Mouse (Mus musculus) embryonic facial prominence, embryonic 13.5 days (tissue): Measurements from ENCODE around the gene Fscn1. TPM values are rescaled to one million over a fixed set of nuclear protein-coding genes. Genes with fewer than 3 reads are reported as not detected.

Experiments
- ATAC-seq: fragments of 200-750 bp; cut with Nextera tagmentation; 2 replicates; pipeline ENCODE4 v1.8.0; 2017; ENCODE audit warnings: low read depth; ENCODE audit not compliant: insufficient number of reproducible peaks, insufficient read depth, low FRiP score, low TSS enrichment
- H3K27ac ChIP-seq: fragments of 300-500 bp; sonication (generic); 2 replicates; pipeline ENCODE4 v1.5.1; 2015; ENCODE audit warnings: moderate library complexity, mild to moderate bottlenecking, inconsistent platforms
- H3K27me3 ChIP-seq: fragments of 300-500 bp; sonication (generic); 2 replicates; pipeline ENCODE4 v1.6.1; 2015; ENCODE audit warnings: mild to moderate bottlenecking, inconsistent platforms
- H3K36me3 ChIP-seq: fragments of 300-500 bp; sonication (generic); 2 replicates; pipeline ENCODE4 v1.6.1; 2015; ENCODE audit warnings: mild to moderate bottlenecking, inconsistent platforms
- H3K4me1 ChIP-seq: fragments of 300-500 bp; sonication (generic); 2 replicates; pipeline ENCODE4 v1.6.1; 2015; ENCODE audit warnings: inconsistent platforms
- H3K4me2 ChIP-seq: fragments of 300-500 bp; sonication (generic); 2 replicates; pipeline ENCODE4 v1.6.1; 2015; ENCODE audit warnings: moderate library complexity, mild to moderate bottlenecking, inconsistent platforms
- H3K4me3 ChIP-seq: fragments of 300-500 bp; sonication (generic); 2 replicates; pipeline ENCODE4 v1.5.1; 2015; ENCODE audit warnings: mild to moderate bottlenecking, inconsistent platforms
- H3K9ac ChIP-seq: fragments of 300-500 bp; sonication (generic); 2 replicates; pipeline ENCODE4 v1.6.1; 2015; ENCODE audit warnings: mild to moderate bottlenecking, inconsistent platforms
- H3K9me3 ChIP-seq: fragments of 300-500 bp; sonication (generic); 2 replicates; pipeline ENCODE4 v1.6.1; 2016; ENCODE audit warnings: inconsistent platforms
- WGBS: fragments of 180-500 bp; shearing (Covaris S2); methylation state at CpG from one replicate; pipeline ENCODE4 v1.1.7; 2015; ENCODE audit warnings: mixed read lengths; 5-methylcytosine and 5-hydroxymethylcytosine counted together
- polyA plus RNA-seq: library from polyadenylated mRNA; unstranded; fragments of >200 nt; fragmentation: Nextera tagmentation; extraction: Ambion mirVana; gene quantifications from 2 replicates; pipeline ENCODE4 v1.2.1, GENCODE M21; 2015

Fscn1 gene
- polyA plus RNA-seq, 1 experiment from 2014 or later: 392 TPM

- no peaks in the 10 kb centered on the region for H3K4me1 ChIP-seq
- H3K36me3 ChIP-seq: peaks cover 64% of the 10 kb centered on the region
- H3K4me2 ChIP-seq: no peak overlapping the region
- H3K9ac ChIP-seq: no peak overlapping the region
- WGBS: 74% methylated on average over 5 of the region's 5 CpGs
- no peak for ATAC-seq
- no peaks in the 10 kb centered on the region for H3K27me3 ChIP-seq
- no peaks in the 10 kb centered on the region for H3K9me3 ChIP-seq
- peak overlapping the region; percentile 44; the same call in 1 of the 2 replicates for H3K27ac ChIP-seq
- H3K4me3 ChIP-seq: no peak overlapping the region
Measured at GRCm38 (mm10) chr5:143017401-143017800, 57.3 kb downstream of the Fscn1 start.

Other genes with a start within 250 kb of the Fscn1 start
- 44.0 and 55.7 TPM in 2 replicates for gene Tnrc18, start 142.7 kb upstream of the Fscn1 start, polyA plus RNA-seq
- gene Fbxl18, start 64.9 kb upstream of the Fscn1 start, polyA plus RNA-seq: 15.0 and 15.7 TPM in 2 replicates
- 14,475 and 16,597 TPM in 2 replicates for gene Actb, start 53.6 kb upstream of the Fscn1 start, polyA plus RNA-seq
- 51.1 and 51.3 TPM in 2 replicates for gene Rnf216, start 152.7 kb downstream of the Fscn1 start, polyA plus RNA-seq
- gene Olfr718-ps1, start 187.2 kb downstream of the Fscn1 start, polyA plus RNA-seq: 0.06 and 0.36 TPM in 2 replicates
- 19.0 and 21.2 TPM in 2 replicates for gene Rbak, start 220.4 kb downstream of the Fscn1 start, polyA plus RNA-seq
- gene Spdye4b, start 220.7 kb downstream of the Fscn1 start, polyA plus RNA-seq: not detected in 2 replicates